Mouse (Mus musculus): ENCODE results near the gene Trim45.

DNA sequence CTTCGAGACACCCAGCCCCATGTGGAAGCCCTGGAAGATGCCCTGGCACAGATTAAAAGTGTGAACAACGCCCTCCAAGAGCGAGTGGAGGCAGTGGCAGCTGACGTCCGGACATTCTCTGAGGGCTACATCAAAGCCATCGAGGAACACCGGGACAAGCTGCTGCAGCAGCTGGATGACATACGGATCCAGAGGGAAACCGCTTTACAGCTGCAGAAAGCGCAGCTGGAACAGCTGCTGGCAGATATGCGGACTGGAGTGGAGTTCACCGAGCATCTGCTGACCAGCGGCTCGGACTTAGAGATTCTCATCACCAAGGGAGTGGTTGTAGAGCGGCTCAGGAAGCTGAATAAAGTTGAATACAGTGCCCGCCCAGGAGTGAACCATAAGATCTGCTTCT is 3.2 kb downstream of the Trim45 start:
- TF ChIP-seq CTCF (IDR thresholded peaks at IDR 0.05; ENCODE audit: borderline replicate concordance, insufficient read depth, low read length) (no peak), POLR2A (IDR thresholded peaks at IDR 0.05; ENCODE audit: low read depth, low read length) (no peak)

Measured in embryonic fibroblast, embryonic 13.5 days (primary cell).